Mouse (Mus musculus): ENCODE measurements around the gene Tmem136. TPM values are rescaled to one million over a fixed set of nuclear protein-coding genes. Genes with fewer than 3 reads are reported as not detected.

Tmem136 gene
- polyA plus RNA-seq, 1 experiment from 2014 or later, result 0.73 TPM

- H3K9ac ChIP-seq, result no peak overlapping the region
- peaks cover 78% of the 10 kb centered on the region for H3K4me1 ChIP-seq (replicated peaks)
- peaks cover 7% of the 10 kb centered on the region; the same call in 1 of the 2 replicates for H3K27me3 ChIP-seq
- no peak overlapping the region for H3K27ac ChIP-seq
- ATAC-seq (ENCODE audit: low read depth), result no peak
- DNase-seq, result no peak
- H3K4me3 ChIP-seq (replicated peaks), result no peak overlapping the region
- 15% methylated on average over 4 of the region's 4 CpGs for WGBS (ENCODE audit: insufficient replicate concordance)
- peak overlapping the region; percentile 28 for H3K4me2 ChIP-seq
- H3K9me3 ChIP-seq (replicated peaks), result no peaks in the 10 kb centered on the region
- H3K36me3 ChIP-seq, result no peaks in the 10 kb centered on the region
These were observed 17.4 kb downstream of the Tmem136 start for GRCm38 (mm10) chr9:43098922-43099321.

- DNase-seq (no peak), ATAC-seq (ENCODE audit: low read depth) (no peak)
- no peak overlapping the region for H3K9ac ChIP-seq
- H3K27me3 ChIP-seq, result peaks cover 10% of the 10 kb centered on the region; the same call in 1 of the 2 replicates
- H3K9me3 ChIP-seq (replicated peaks), result no peaks in the 10 kb centered on the region
- peaks cover 72% of the 10 kb centered on the region for H3K4me1 ChIP-seq (replicated peaks)
- no peak overlapping the region for H3K4me3 ChIP-seq (replicated peaks)
- no peak overlapping the region for H3K27ac ChIP-seq
- no peak overlapping the region for H3K4me2 ChIP-seq
- H3K36me3 ChIP-seq, result no peaks in the 10 kb centered on the region
- WGBS (ENCODE audit: insufficient replicate concordance), result 69% methylated on average over 3 of the region's 3 CpGs
These were observed 18.4 kb downstream of the Tmem136 start for GRCm38 (mm10) chr9:43097801-43098557.

- no peaks in the 10 kb centered on the region for H3K9me3 ChIP-seq (replicated peaks)
These were observed 20.0 kb downstream of the Tmem136 start for GRCm38 (mm10) chr9:43096337-43096736.

GRCm38 (mm10) chr9:43094828-43095227 is 21.5 kb downstream of the Tmem136 start:
- DNase-seq (no peak), ATAC-seq (ENCODE audit: low read depth) (no peak)
- no peak overlapping the region for H3K9ac ChIP-seq
- H3K4me2 ChIP-seq, result no peak overlapping the region
- peaks cover 19% of the 10 kb centered on the region for H3K27me3 ChIP-seq
- no peaks in the 10 kb centered on the region for H3K36me3 ChIP-seq
- H3K4me1 ChIP-seq (replicated peaks), result peaks cover 50% of the 10 kb centered on the region
- 74% methylated on average over 4 of the region's 4 CpGs for WGBS (ENCODE audit: insufficient replicate concordance)
- no peaks in the 10 kb centered on the region for H3K9me3 ChIP-seq (replicated peaks)
- H3K4me3 ChIP-seq (replicated peaks), result no peak overlapping the region
- H3K27ac ChIP-seq, result no peak overlapping the region

More at GRCm38 (mm10) chr9:43096337-43096736, 20.0 kb downstream of the Tmem136 start:
- Histone ChIP-seq H3K4me2 (no peak overlapping the region), H3K27ac (no peak overlapping the region), H3K9ac (no peak overlapping the region), H3K36me3 (no peaks in the 10 kb centered on the region), H3K27me3 (peaks cover 20% of the 10 kb centered on the region), H3K4me1 (replicated peaks) (peaks cover 61% of the 10 kb centered on the region), H3K4me3 (replicated peaks) (no peak overlapping the region)
- ATAC-seq (ENCODE audit: low read depth) (no peak), DNase-seq (no peak)

- Histone ChIP-seq H3K27me3 (peaks cover 24% of the 10 kb centered on the region), H3K4me3 (replicated peaks) (no peak overlapping the region), H3K4me1 (replicated peaks) (peaks cover 46% of the 10 kb centered on the region), H3K36me3 (no peaks in the 10 kb centered on the region), H3K4me2 (no peak overlapping the region), H3K27ac (no peak overlapping the region), H3K9ac (no peak overlapping the region), H3K9me3 (replicated peaks) (no peaks in the 10 kb centered on the region)
- DNase-seq (no peak), ATAC-seq (ENCODE audit: low read depth) (no peak)
- 64% methylated on average over 3 of the region's 3 CpGs for WGBS (ENCODE audit: insufficient replicate concordance)
These were observed 22.6 kb downstream of the Tmem136 start for GRCm38 (mm10) chr9:43093803-43094202.

- 81% methylated on average over 1 of the region's 1 CpGs for WGBS (ENCODE audit: insufficient replicate concordance)
- DNase-seq (no peak), ATAC-seq (ENCODE audit: low read depth) (no peak)
- Histone ChIP-seq H3K9me3 (replicated peaks) (no peaks in the 10 kb centered on the region), H3K4me2 (no peak overlapping the region), H3K4me3 (replicated peaks) (no peak overlapping the region), H3K9ac (no peak overlapping the region), H3K36me3 (no peaks in the 10 kb centered on the region), H3K27ac (no peak overlapping the region), H3K27me3 (peaks cover 24% of the 10 kb centered on the region; the same call in 1 of the 2 replicates), H3K4me1 (replicated peaks) (peaks cover 8% of the 10 kb centered on the region)
These were observed 30.6 kb downstream of the Tmem136 start for GRCm38 (mm10) chr9:43085686-43086285.

GRCm38 (mm10) chr9:43084496-43085362 is 31.6 kb downstream of the Tmem136 start:
- DNase-seq, result no peak
- H3K4me1 ChIP-seq (replicated peaks), result peaks cover 15% of the 10 kb centered on the region
- peaks cover 24% of the 10 kb centered on the region; the same call in 1 of the 2 replicates for H3K27me3 ChIP-seq
- H3K9me3 ChIP-seq (replicated peaks), result no peaks in the 10 kb centered on the region
- no peaks in the 10 kb centered on the region for H3K36me3 ChIP-seq
- H3K27ac ChIP-seq, result no peak overlapping the region
- no peak for ATAC-seq (ENCODE audit: low read depth)
- 77% methylated on average over 7 of the region's 7 CpGs for WGBS (ENCODE audit: insufficient replicate concordance)
- no peak overlapping the region for H3K9ac ChIP-seq
- no peak overlapping the region for H3K4me3 ChIP-seq (replicated peaks)
- no peak overlapping the region for H3K4me2 ChIP-seq

GRCm38 (mm10) chr9:43083441-43084055 is 32.8 kb downstream of the Tmem136 start:
- Histone ChIP-seq H3K27me3 (peaks cover 19% of the 10 kb centered on the region; the same call in 1 of the 2 replicates), H3K4me1 (replicated peaks) (peaks cover 15% of the 10 kb centered on the region), H3K27ac (no peak overlapping the region), H3K4me2 (no peak overlapping the region), H3K9ac (no peak overlapping the region), H3K9me3 (replicated peaks) (no peaks in the 10 kb centered on the region), H3K36me3 (no peaks in the 10 kb centered on the region), H3K4me3 (replicated peaks) (no peak overlapping the region)
- ATAC-seq (ENCODE audit: low read depth) (no peak), DNase-seq (no peak)
- WGBS (ENCODE audit: insufficient replicate concordance), result 56% methylated on average over 7 of the region's 7 CpGs

- WGBS (ENCODE audit: insufficient replicate concordance), result 66% methylated on average over 3 of the region's 3 CpGs
- H3K27ac ChIP-seq, result no peak overlapping the region
- H3K4me2 ChIP-seq, result no peak overlapping the region
- no peak overlapping the region for H3K4me3 ChIP-seq (replicated peaks)
- no peak overlapping the region for H3K9ac ChIP-seq
- no peak for DNase-seq
- H3K27me3 ChIP-seq, result peaks cover 5% of the 10 kb centered on the region; the same call in 1 of the 2 replicates
- no peak for ATAC-seq (ENCODE audit: low read depth)
- no peaks in the 10 kb centered on the region for H3K9me3 ChIP-seq (replicated peaks)
- H3K4me1 ChIP-seq (replicated peaks), result peaks cover 12% of the 10 kb centered on the region
- H3K36me3 ChIP-seq, result no peaks in the 10 kb centered on the region
These were observed 37.7 kb downstream of the Tmem136 start for GRCm38 (mm10) chr9:43078711-43079110.

GRCm38 (mm10) chr9:43076163-43076562 is 40.2 kb downstream of the Tmem136 start:
- H3K4me3 ChIP-seq (replicated peaks), result no peak overlapping the region

GRCm38 (mm10) chr9:43074611-43075010 is 41.8 kb downstream of the Tmem136 start:
- ATAC-seq (ENCODE audit: low read depth) (no peak), DNase-seq (no peak)
- WGBS (ENCODE audit: insufficient replicate concordance), result 75% methylated on average over 1 of the region's 1 CpGs
- Histone ChIP-seq H3K36me3 (no peaks in the 10 kb centered on the region), H3K4me1 (replicated peaks) (no peaks in the 10 kb centered on the region), H3K4me2 (no peak overlapping the region), H3K9ac (no peak overlapping the region), H3K4me3 (replicated peaks) (no peak overlapping the region), H3K9me3 (replicated peaks) (no peaks in the 10 kb centered on the region), H3K27ac (no peak overlapping the region), H3K27me3 (0 out of 2 replicates have a peak, but pooled peaks cover 7% of the 10 kb centered on the region)

More at GRCm38 (mm10) chr9:43076163-43076562, 40.2 kb downstream of the Tmem136 start:
- Histone ChIP-seq H3K4me1 (replicated peaks) (peaks cover 7% of the 10 kb centered on the region), H3K4me2 (no peak overlapping the region), H3K9ac (no peak overlapping the region), H3K27me3 (0 out of 2 replicates have a peak, but pooled peaks cover 7% of the 10 kb centered on the region), H3K27ac (no peak overlapping the region), H3K36me3 (no peaks in the 10 kb centered on the region), H3K9me3 (replicated peaks) (no peaks in the 10 kb centered on the region)
- ATAC-seq (ENCODE audit: low read depth), result no peak
- DNase-seq, result no peak
- 69% methylated on average over 7 of the region's 7 CpGs for WGBS (ENCODE audit: insufficient replicate concordance)

Measured in liver, embryonic 13.5 days (tissue).